Mouse (Mus musculus) frontal cortex, postnatal 14 days (tissue): Measurements from ENCODE around the gene Borcs7.
A peak's percentile ranks its signal among the peaks of the same experiment; 100 is the strongest.
"Not testable (repeated sequence)": the region's sequence is repeated elsewhere in the genome, so short reads cannot be mapped to it uniquely, and the experiment has no call there.

Experiments
- DNase-seq, 2 experiments: peaks; one replicate each; pipeline ENCODE4 v3.0.0; 2022; ENCODE audit warnings: low spot score in 2 of 2

Gene Borcs7

DNA sequence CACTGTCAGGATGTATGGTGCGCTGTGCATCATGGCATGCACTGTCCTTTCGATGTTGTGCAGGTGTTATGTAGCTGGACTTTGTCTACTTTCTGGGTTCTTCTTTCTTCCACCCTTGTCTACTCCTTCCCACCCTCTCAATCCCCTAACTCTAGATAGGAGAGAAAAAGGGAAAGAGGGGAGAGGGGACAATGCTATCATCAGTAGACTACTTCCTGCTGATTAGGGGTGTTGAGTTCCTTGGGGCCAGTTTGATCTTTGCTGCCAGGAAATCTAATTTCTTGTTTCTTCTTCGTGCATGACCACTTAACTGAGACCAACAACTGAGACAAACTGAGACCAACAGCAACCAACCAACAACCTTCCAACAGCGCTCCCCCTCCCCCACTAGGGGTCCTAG is 20.9 kb downstream of the Borcs7 start:
- DNase-seq, result no peak

DNA sequence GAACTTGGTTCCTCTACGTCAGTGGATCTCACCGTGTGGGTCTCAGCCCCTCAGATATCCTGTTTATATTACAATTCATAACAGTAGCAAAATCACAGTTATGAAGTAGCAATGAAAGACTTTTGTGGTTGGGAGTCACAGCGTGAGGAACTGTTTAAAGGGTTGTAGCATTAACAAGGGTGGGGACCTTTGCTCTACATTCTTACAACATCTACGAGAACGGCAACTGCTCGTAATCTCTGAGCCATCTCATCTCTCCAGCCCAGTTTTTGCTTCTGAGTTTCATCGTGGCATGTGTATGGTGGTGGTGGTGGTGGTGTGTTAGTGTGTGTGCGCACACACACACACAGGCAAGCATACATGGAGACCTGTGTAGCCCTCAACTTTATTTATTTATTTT is 24.5 kb downstream of the Borcs7 start:
- DNase-seq, result no peak

DNA sequence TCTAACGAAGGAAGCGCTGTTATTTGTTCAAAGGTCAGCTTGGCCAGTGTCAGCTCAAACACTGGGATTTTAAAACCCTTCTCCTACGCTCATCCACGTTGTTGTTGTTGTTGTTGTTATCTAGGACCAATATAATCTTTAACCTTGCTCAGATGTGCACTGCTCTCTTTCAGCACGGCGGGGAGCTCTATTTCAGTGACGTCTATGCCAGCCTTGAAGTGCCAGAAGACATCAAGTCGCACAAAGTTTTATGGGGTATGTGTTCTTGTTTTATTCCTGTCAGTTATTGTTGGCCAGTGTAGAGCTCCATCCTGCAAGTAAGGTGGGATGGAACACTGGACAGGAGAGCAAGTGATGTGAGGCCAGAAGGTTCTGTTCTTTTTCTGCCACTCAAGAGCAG is 25.3 kb downstream of the Borcs7 start:
- DNase-seq, result no peak

DNA sequence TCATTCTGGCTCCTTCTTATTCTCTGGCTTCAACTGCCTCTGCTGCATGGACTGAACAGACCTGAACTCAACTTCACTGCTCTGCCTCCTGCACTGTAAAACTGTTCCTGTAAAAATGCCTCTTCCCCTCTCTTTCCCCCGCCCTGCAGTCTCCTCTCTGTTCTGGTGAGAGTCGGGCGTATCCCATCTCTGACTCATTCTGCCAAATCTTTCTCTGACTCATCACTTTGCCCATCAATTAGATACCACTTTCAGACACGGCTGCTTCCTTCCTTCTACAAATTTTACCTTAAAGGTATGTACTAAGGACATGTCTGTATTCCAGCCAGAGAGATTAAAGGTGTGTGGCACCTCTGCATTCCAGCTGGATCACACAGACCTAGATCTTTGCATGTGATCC is 28.4 kb downstream of the Borcs7 start:
- DNase-seq, result no peak

DNA sequence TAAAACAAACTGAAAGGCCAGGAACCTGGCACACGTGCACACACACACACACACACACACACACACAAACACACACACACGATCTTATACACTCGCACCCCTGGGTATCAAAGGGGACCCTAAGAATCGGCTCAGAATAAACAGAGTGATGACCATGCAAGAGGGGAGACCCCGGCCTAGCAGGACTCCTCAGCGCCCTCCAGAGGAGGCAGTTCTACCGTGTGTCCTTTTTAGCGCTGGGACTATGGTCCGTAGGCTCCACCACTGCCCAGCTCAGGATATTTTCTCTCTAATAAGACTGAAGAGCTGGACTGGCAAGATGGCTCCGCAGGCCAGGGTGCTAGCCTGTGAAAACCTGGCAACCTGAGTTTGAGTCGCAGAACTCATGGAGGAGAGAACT is 34.7 kb downstream of the Borcs7 start:
- no peak for DNase-seq

DNA sequence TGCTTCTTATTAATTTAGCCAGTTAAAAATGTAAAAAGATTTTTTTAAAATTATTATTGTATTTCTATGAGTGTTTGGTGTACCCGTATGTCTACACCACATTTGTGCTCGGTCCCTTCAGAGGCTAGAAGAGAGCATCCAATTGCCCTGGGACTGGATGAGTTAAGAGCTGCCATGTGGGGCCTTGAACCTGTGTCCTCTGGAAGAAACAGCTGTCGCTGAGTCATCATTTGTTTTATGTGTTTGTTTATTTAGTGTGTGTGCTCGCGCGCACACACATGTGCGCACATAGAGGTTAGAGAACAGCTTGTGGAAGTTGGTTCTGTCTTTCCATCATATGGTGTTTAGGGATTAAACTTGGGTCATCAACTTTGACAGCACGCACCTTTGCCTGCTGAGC is 36.4 kb downstream of the Borcs7 start:
- DNase-seq, result no peak

DNA sequence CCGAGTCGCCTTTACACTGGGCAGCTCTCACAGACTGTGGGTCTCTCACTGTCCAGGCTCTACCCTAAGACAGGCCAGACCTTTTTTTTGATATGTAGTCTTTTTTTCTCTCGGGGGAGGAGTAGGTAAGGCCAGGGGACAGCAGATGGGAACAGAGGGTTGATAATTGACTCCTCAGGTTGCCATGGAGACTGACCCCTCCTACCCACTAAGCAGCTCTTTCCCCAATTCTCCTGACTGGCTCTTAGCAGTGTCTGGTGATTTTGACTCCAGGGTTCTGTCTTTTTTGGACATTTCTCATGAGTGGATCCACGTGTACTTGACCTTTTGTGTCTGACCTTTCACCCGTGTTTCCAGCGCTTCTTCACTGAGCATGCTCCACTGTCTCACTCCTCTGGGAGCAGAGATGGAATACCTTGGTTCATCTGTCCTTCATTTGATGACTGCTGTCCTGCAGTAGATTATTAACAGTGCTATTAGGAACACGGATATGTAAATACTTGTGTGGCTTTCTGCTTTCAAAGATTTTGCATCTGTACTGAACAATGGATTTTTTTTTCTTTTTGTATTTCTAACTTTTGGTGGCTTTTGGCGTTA is 37.5 kb downstream of the Borcs7 start:
- DNase-seq, result no peak

DNA sequence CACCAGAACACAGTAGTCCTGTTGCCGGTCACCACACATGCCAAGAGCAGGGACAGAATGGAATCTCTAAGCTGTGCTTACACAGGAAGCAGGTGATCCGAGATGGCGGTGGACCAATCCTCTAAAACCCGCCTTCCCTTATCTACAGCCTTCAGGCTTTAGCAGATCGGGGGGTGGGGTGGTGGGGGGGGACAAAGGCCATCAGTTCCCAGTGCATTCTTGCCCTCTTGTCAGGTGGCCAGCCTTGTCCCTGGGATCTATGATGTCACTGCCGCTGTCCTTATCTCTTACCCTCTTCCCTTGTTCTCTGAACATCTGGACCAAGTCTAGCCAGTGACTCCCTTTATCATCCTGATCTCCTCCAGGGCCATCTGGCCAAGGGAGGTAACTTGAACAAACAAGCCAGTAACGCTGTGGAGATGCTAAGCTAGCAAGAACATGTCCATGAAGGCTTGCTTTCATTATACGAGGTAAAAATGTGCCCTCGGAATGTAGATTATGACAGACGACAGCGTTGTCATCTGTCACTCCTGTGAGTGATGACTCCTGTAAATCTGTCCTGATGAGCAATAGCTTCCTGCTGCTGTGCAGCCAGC is 38.3 kb downstream of the Borcs7 start:
- DNase-seq, result no peak

DNA sequence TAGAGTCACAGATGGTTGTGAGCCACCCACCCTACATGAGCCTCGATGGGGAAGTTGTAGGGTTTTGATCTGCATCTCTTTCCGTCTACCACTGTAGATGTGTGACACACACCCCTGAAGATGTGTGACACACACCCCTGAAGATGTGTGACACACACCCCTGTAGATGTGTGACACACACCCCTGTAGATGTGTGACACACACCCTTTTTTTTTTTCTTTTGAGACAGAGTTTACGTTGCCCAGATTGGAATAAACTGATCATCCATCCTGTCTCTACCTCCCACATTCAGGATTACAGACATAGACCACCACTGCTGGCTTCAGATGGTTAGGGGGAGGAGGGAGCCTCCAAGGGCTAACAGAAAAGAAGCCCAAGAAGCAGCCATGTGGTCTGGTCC is 39.2 kb downstream of the Borcs7 start:
- no peak for DNase-seq

DNA sequence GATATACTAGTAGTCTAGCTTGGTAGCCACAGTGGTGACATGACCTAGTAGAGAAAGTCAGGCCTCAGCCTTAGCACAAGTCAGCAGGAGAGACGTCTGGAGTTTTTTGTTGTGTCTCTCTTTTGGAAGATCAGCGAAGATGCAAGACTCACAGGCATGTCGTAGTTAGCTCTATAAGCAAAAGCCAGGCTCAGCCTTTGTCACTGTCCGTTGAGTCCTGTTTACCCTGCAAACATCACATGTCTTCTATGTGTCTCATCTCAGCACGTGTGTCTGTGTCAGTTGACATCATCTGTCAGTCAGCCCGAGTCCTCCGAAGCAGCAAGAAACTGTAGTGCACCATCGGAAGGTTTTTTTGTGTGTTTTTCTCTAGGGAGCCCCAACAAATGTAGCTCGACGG is 41.6 kb downstream of the Borcs7 start:
- no peak for DNase-seq

DNA sequence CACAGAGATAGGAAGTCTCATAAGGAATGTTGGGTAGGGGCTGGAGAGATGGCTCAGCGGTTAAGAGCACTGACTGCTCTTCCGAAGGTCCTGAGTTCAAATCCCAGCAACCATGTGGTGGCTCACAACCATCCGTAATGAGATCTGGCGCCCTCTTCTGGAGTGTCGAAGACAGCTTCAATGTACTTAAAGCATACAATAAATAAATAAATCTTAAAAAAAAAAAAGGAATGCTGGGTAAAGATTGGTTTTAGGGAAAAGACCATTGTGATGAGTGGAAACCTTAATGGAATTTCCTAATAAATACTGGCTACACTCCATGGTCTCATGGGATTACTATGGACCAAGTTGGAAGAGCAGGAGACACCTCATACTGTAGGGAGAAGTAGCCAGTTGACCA is 43.0 kb downstream of the Borcs7 start:
- DNase-seq, result not testable (repeated sequence)

DNA sequence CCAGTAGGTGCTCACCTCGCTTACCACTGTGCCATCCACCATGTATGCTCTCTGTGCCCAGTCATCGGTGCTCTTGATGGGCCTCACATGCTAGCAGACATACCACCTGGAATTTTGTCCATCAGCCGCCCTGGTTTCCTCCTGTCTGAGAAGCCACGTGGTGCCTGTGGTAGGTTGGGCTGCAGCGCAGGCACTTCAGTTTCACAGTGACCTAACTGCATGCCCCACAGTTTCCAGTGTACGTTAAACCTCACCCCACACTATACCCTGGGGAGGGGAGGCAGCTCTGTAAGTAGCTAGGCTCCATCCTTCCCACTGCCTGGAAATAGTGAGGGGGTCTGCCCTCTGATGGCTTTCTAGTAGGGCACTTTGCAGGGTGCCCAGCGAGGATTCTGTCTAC is 43.9 kb downstream of the Borcs7 start:
- DNase-seq, result no peak

DNA sequence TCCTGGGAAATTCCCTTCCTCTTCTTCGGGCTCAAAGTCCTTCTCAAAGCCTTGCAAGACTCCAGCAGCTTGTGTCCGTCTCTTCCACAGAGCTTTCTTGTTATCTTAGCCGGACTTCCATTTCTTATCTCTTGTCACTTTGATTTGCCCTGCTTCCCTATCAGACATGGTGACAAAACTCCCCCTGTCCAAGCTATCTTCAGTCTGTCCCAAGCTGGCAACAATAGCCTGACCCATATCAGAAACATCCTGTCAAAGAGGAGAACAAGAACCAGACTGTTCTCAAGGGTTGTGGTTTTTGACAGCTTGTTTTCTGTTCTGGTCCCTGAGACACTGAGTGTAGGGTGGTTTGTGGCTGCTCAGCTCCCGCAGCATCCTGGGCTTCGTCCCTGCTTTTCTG is 45.5 kb downstream of the Borcs7 start:
- no peak for DNase-seq

DNA sequence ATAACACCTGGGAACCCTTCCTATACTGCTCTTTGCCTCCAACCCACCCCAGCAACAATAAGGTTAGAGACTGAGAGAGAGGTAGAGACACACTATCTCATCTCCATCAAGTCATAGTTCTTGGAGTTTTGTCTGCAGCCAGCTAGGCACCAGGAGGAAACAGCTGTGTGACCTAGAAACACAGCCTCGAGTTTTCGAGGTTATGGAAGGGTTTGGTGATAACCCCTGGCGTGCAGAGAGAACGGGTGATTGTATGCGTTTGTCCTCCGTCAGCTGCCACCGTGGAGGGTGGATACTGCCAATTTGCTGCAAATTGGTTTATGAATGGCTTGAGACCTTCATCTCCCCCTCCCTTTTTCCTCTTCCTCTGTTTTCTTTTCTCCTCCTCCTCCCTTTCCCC is 47.4 kb downstream of the Borcs7 start:
- DNase-seq, result no peak

DNA sequence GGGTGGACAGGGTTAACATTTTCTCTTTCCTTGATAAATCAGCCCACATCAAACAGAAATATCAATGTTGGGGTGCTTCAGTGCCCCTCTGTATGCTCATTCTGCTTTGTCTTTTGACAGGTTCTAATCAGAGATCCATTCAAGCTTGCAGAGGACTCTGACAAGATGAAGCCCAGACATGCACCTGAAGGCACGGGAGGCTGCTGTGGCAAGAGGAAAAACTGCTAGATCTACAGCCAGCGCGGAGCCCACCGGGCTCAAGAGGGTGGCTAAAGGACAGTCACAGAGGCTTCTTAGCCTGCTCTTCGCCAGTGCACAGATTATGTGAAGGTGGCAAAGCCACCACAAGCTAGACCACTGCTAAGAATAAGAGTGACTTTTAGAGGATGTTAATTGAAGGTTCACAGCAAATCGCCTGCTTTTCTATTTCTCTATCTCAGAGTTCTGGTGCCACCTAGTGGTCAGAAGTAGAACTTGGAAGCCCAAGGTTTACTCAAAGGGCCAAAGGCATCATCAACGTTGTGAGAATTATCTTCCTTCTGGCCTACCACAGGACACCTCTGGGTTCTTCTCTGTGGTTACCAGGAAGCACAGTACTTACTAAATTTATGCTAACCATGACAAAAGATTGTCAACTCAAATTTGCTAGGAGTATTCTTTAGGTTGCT is 50.8 kb downstream of the Borcs7 start:
- DNase-seq, result peak in 1 of 2 experiments; percentile 64

DNA sequence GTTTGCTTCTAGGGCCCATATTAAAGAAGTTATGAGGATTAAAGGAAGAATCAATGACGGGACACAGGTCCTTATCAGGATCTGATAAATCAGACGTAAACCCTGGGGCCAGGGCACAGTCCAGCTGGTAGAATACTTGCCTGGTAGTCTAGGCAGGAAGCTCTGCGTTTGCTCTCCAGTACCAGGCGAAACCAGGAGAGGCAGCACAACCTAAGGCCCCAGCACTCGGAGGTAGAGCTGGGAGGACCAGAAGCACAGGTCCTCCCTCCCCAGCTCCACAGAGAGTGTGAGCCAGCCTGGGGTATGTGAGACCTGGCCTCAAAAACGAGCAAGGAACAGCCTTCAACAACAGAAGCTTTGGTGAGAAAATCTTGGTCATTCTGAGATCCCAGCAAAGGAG is 51.9 kb downstream of the Borcs7 start:
- DNase-seq, result no peak

DNA sequence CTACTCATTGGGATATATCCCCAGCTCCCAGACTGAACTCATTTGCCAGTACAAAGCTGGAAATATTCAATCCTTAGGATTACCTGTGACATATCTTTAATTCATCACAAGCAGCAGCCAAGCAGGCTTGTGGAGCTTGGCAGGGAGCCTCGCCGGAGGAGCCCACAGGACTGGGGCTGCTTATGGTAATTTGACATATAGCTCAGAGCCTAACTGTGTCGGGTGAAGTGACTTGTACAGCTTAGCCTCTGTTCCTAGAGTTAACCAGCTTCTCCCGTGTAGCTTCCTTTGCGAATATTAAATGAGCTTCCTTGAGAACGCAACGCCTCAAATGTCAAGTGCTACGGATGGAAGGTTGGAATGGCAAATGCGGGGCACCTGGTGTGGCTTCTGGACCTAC is 55.0 kb downstream of the Borcs7 start:
- DNase-seq, result no peak

DNA sequence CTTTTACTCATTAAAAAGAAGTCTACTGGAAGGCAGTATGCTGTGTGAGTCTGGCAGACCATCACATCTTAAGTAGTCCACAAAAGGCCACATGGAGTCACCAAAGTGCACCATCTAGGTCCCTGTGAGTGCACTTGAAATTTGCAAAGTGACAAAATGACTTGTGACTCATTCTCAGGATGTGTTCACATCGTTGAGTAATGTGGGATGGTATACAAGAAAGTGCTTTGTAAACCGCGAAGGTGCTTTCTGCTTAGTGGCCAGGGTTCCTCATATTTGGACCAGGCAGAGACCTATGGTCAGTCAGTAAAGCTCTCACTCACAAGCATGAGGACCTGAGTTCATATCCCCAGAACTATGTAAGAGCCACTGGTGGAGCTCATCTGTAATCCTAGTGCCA is 58.1 kb downstream of the Borcs7 start:
- no peak for DNase-seq

DNA sequence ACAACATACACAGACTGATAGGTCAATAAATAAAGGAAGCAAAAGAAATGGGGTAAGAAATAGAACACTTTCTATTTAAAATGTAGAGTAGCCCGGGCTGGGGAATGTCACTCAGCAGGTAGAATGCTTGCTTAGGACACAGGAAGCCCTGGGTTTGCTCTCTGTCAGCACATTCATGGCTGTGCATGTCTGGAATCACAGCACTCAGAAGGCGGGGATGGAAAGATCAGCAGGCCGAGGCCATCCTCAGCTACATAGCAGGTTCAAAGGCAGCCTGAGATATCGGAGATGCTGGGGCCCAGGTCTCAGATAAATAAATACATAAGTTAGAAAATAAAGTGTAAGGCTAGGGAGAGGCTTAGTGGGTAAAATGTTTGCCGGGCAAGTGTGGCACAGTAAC is 62.5 kb downstream of the Borcs7 start:
- no peak for DNase-seq
